Mouse (Mus musculus): ENCODE results near the gene Wdr59. TPM values are rescaled to one million over a fixed set of nuclear protein-coding genes. Genes with fewer than 3 reads are reported as not detected.
"Not testable (repeated sequence)": the region's sequence is repeated elsewhere in the genome, so short reads cannot be mapped to it uniquely, and the experiment has no call there.

Gene Wdr59
- polyA plus RNA-seq, 2 experiments, result 1.1 to 2.8 TPM

DNA sequence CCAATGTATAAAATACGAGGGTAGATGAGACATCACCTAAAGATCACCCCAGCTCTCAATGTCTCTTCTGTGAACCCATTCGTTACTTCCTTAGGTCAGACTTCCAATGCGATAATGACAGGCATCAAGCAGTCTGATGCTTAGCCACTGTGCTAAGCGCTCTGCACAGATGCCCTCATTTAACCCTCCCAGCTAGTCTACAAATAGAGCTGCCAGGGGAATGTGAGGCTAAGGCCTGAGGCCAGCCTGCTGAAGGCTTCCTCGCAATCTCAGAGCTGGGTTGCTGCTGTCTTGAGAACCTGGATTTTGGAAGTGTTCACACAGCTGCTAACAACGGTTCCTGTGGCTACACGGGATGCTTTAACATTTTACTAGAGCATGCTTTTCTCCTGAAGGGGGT, 9.0 kb downstream of the Wdr59 start:
- Histone ChIP-seq H3K9ac (replicated peaks) (no peak overlapping the region), H3K36me3 (replicated peaks; ENCODE audit: control insufficient read depth, insufficient read depth, low read depth) (no peaks in the 10 kb centered on the region), H3K4me3 (ENCODE audit: insufficient read depth in 1 of 2, low read depth in 2 of 2, low read length in 2 of 2) (no peak overlapping the region), H3K27ac (no peak overlapping the region), H3K4me1 (replicated peaks; ENCODE audit: control insufficient read depth in 2 of 2, insufficient read depth in 2 of 2, low read length in 1 of 2) (peaks cover 23 to 36% of the 10 kb centered on the region in 2 experiments), H3K27me3 (ENCODE audit: control insufficient read depth, insufficient read depth, low read length) (no peaks in the 10 kb centered on the region), H3K4me2 (ENCODE audit: low read depth) (no peak overlapping the region), H3K9me3 (ENCODE audit: control insufficient read depth, low read length) (no peaks in the 10 kb centered on the region)
- ATAC-seq (ENCODE audit: insufficient read depth) (no peak), DNase-seq (ENCODE audit: low read depth in 3 of 3, low spot score in 3 of 3) (no peak)
- WGBS (ENCODE audit: insufficient replicate concordance), result 77% methylated on average over 7 of the region's 7 CpGs
- TF ChIP-seq EP300 (IDR thresholded peaks at IDR 0.05; ENCODE audit: low read depth) (no peak), CTCF (IDR thresholded peaks at IDR 0.05; ENCODE audit: low read depth) (no peak)

DNA sequence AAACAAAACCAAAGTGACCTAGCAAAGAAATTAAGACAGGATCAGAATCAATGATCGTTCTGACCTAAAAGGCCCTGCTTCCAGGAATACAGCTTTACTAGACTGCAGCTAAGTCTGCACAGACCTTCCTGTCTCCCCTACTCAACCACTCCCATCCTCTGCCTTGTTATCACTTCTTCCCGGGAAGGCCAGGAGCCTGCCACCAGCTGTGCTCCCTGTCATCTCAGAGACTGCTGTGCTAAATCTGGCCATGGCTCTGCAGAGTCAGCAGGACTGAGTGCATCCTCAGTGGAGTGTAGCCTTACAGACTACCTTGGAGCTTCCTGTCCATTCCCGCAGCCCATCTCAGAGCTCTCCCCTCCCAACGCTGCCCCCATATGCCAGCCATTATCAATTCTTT, 11.5 kb downstream of the Wdr59 start:
- Histone ChIP-seq H3K4me3 (ENCODE audit: insufficient read depth in 1 of 2, low read depth in 2 of 2, low read length in 2 of 2) (no peak overlapping the region), H3K4me1 (replicated peaks; ENCODE audit: control insufficient read depth in 2 of 2, insufficient read depth in 2 of 2, low read length in 1 of 2) (peaks cover 19 to 23% of the 10 kb centered on the region in 2 experiments), H3K36me3 (replicated peaks; ENCODE audit: control insufficient read depth, insufficient read depth, low read depth) (no peaks in the 10 kb centered on the region), H3K9me3 (ENCODE audit: control insufficient read depth, low read length) (no peaks in the 10 kb centered on the region), H3K4me2 (ENCODE audit: low read depth) (no peak overlapping the region), H3K9ac (replicated peaks) (no peak overlapping the region), H3K27me3 (ENCODE audit: control insufficient read depth, insufficient read depth, low read length) (no peaks in the 10 kb centered on the region), H3K27ac (peak overlapping the region; percentile 29; the same call in 1 of the 2 replicates)
- 33% methylated on average over 4 of the region's 4 CpGs for WGBS (ENCODE audit: insufficient replicate concordance)
- ATAC-seq (ENCODE audit: insufficient read depth) (peak; percentile 60), DNase-seq (ENCODE audit: low read depth in 3 of 3, low spot score in 3 of 3) (no peak)
- TF ChIP-seq CTCF (IDR thresholded peaks at IDR 0.05; ENCODE audit: low read depth), result no peak
- no peak for TF ChIP-seq EP300 (IDR thresholded peaks at IDR 0.05; ENCODE audit: low read depth)

DNA sequence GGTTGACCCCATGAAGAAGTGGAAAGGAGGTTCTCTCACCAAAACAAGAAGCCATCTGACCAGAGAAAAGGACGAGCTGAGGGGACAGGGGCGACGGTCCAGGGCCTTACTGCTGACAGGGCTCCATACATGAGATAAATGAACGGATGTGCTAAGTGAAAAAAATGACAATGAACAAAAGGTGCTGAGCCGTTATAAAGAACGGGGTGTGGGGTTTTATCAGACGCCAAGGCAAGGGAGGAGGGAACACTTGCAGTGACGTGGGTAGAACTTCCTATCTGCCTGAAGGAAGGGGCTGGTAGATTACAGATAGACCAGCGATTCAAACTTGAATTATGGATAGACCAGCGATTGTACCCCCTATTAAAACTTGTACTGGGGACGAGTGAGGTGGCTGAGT, 12.6 kb downstream of the Wdr59 start:
- Histone ChIP-seq H3K27me3 (ENCODE audit: control insufficient read depth, insufficient read depth, low read length) (no peaks in the 10 kb centered on the region), H3K27ac (peak overlapping the region; percentile 40), H3K4me3 (ENCODE audit: insufficient read depth in 1 of 2, low read depth in 2 of 2, low read length in 2 of 2) (no peak overlapping the region; a peak in 2 of 4 replicates), H3K4me2 (ENCODE audit: low read depth) (peak overlapping the region; percentile 54), H3K9me3 (ENCODE audit: control insufficient read depth, low read length) (no peaks in the 10 kb centered on the region), H3K36me3 (replicated peaks; ENCODE audit: control insufficient read depth, insufficient read depth, low read depth) (no peaks in the 10 kb centered on the region), H3K9ac (replicated peaks) (peak overlapping the region; percentile 39; the same call in 1 of the 2 replicates), H3K4me1 (replicated peaks; ENCODE audit: control insufficient read depth in 2 of 2, insufficient read depth in 2 of 2, low read length in 1 of 2) (peaks cover 19 to 23% of the 10 kb centered on the region in 2 experiments)
- DNase-seq (ENCODE audit: low read depth in 3 of 3, low spot score in 3 of 3) (peak; percentile 47 to 50 (median 49)), ATAC-seq (ENCODE audit: insufficient read depth) (peak; percentile 79)
- no peak for TF ChIP-seq CTCF (IDR thresholded peaks at IDR 0.05; ENCODE audit: low read depth)
- TF ChIP-seq EP300 (IDR thresholded peaks at IDR 0.05; ENCODE audit: low read depth), result peak; percentile 62
- 15% methylated on average over 11 of the region's 11 CpGs for WGBS (ENCODE audit: insufficient replicate concordance)

DNA sequence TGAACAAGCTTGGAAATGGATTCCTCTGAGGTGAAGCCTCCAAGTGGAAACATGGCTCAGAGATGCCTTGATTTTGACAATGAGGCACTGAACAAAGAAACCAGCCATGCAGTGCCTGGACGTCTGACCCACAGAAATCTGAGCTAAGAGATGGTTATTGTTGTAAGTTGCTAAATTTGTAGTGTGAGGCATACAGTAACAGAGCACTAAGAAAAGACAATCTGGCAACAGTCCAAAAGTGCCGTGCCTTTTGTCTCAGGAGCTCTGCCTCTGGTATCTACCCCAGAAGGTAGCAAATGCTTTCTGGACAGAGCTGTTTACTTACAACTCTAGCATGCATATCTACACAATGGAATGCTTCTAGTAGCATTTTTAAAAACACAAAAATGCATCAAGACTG, 13.3 kb downstream of the Wdr59 start:
- DNase-seq (ENCODE audit: low read depth in 3 of 3, low spot score in 3 of 3) (peak in 1 of 3 experiments; percentile 30), ATAC-seq (ENCODE audit: insufficient read depth) (no peak)
- H3K36me3 ChIP-seq (replicated peaks; ENCODE audit: control insufficient read depth, insufficient read depth, low read depth), result no peaks in the 10 kb centered on the region
- TF ChIP-seq EP300 (IDR thresholded peaks at IDR 0.05; ENCODE audit: low read depth) (no peak), CTCF (IDR thresholded peaks at IDR 0.05; ENCODE audit: low read depth) (no peak)
- 31% methylated on average over 2 of the region's 2 CpGs for WGBS (ENCODE audit: insufficient replicate concordance)
- H3K4me1 ChIP-seq (replicated peaks; ENCODE audit: control insufficient read depth in 2 of 2, insufficient read depth in 2 of 2, low read length in 1 of 2), result peaks cover 19 to 23% of the 10 kb centered on the region in 2 experiments
- peak overlapping the region; percentile 54 for H3K4me2 ChIP-seq (ENCODE audit: low read depth)
- no peak overlapping the region for H3K4me3 ChIP-seq (ENCODE audit: insufficient read depth in 1 of 2, low read depth in 2 of 2, low read length in 2 of 2)
- H3K27me3 ChIP-seq (ENCODE audit: control insufficient read depth, insufficient read depth, low read length), result no peaks in the 10 kb centered on the region
- no peaks in the 10 kb centered on the region for H3K9me3 ChIP-seq (ENCODE audit: control insufficient read depth, low read length)
- no peak overlapping the region for H3K27ac ChIP-seq
- no peak overlapping the region for H3K9ac ChIP-seq (replicated peaks)

DNA sequence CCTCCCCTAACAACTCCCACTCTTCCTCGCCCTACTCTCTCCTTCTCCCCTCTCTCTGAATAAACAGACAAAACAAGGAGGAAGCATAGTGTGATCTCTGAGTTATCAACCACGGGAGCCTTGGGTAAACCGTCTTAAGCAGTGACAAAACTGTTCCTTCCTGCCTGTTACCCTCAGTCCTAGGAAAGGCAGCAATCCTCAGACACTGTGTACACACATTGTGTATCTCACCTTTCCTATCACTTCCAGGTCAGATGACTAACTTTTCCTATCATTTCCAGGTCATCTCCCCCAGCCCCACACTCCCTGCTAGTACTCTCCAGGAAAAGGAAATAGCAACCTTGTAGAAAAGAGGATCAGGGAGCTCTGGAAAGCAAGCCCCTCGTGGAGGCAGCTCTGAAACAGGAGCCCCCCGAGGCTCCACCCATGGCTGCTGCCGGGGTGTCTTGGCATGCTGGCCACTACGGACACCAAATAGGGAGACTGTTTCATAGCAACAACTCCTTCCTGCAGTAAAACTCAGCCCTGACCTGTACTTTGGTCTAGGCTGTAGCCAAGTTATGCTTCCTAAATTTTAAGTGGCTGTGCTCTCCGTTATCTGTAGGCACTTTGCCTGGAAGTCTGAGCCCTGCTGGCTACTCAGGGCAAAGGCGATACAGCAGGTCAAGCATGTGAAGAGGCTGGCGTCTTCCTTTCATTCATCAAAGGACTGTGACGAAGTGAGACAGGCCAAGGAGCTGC, 20.0 kb downstream of the Wdr59 start:
- ATAC-seq (ENCODE audit: insufficient read depth) (no peak), DNase-seq (ENCODE audit: low read depth in 3 of 3, low spot score in 3 of 3) (no peak)
- H3K4me1 ChIP-seq (replicated peaks; ENCODE audit: control insufficient read depth in 2 of 2, insufficient read depth in 2 of 2, low read length in 1 of 2), result peaks cover 0 to 1% of the 10 kb centered on the region in 2 experiments; a peak in 1 of 4 replicates
- H3K27ac ChIP-seq, result no peak overlapping the region
- H3K4me3 ChIP-seq (ENCODE audit: insufficient read depth in 1 of 2, low read depth in 2 of 2, low read length in 2 of 2), result no peak overlapping the region
- no peaks in the 10 kb centered on the region; the same call in none of the 2 replicates for H3K36me3 ChIP-seq (replicated peaks; ENCODE audit: control insufficient read depth, insufficient read depth, low read depth)
- no peak for TF ChIP-seq EP300 (IDR thresholded peaks at IDR 0.05; ENCODE audit: low read depth)
- TF ChIP-seq CTCF (IDR thresholded peaks at IDR 0.05; ENCODE audit: low read depth), result no peak
- H3K4me2 ChIP-seq (ENCODE audit: low read depth), result no peak overlapping the region
- H3K9ac ChIP-seq (replicated peaks), result no peak overlapping the region
- 57% methylated on average over 11 of the region's 11 CpGs for WGBS (ENCODE audit: insufficient replicate concordance)
- H3K27me3 ChIP-seq (ENCODE audit: control insufficient read depth, insufficient read depth, low read length), result no peaks in the 10 kb centered on the region
- no peaks in the 10 kb centered on the region for H3K9me3 ChIP-seq (ENCODE audit: control insufficient read depth, low read length)

DNA sequence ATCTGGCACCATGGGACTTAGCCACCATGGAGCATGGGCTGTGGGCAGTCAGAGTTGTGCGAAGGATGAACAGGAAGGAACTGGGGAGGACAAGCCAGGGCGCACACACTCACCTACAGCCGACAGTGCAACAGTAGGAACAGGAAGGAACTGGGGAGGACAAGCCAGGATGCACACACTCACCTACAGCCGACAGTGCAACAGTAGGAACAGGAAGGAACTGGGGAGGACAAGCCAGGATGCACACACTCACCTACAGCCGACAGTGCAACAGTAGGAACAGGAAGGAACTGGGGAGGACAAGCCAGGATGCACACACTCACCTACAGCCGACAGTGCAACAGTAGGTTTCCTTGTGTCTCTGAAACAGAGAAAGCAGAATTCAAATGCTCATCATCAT, 23.6 kb downstream of the Wdr59 start:
- H3K27ac ChIP-seq; H3K36me3 ChIP-seq (replicated peaks; ENCODE audit: control insufficient read depth, insufficient read depth, low read depth); DNase-seq (ENCODE audit: low read depth in 3 of 3, low spot score in 3 of 3); H3K4me1 ChIP-seq (replicated peaks; ENCODE audit: control insufficient read depth in 2 of 2, insufficient read depth in 2 of 2, low read length in 1 of 2); H3K4me2 ChIP-seq (ENCODE audit: low read depth); H3K9ac ChIP-seq (replicated peaks); ATAC-seq (ENCODE audit: insufficient read depth); H3K4me3 ChIP-seq (ENCODE audit: insufficient read depth in 1 of 2, low read depth in 2 of 2, low read length in 2 of 2); H3K27me3 ChIP-seq (ENCODE audit: control insufficient read depth, insufficient read depth, low read length); H3K9me3 ChIP-seq (ENCODE audit: control insufficient read depth, low read length): not testable (repeated sequence)
- 40% methylated on average over 5 of the region's 6 CpGs for WGBS (ENCODE audit: insufficient replicate concordance)

All from liver, embryonic 14.5 days (tissue).